Comparison of ENCODE assay signal across 13 mouse cellular contexts in genomic region chr2:32879593-32879992, GRCm38 (mm10). TPM values are rescaled to one million over a fixed set of nuclear protein-coding genes. Genes with fewer than 3 reads are reported as not detected.
A peak's percentile ranks its signal among the peaks of the same experiment; 100 is the strongest.
DNase-seq lines count a peak whose midpoint lies in the region; ATAC-seq lines count a peak whose summit lies in the region.
"Had no signal": no experiment of that assay in that cellular context is flagged by ENCODE, and none has a peak within 500 bp of the region (broad histone marks: within the 10 kb centered on the region; RNA-seq: fewer than 3 reads in every experiment).

No protein-coding gene starts in this region.

- H3K4me1 ChIP-seq in heart, embryonic 14.5 days (ENCODE audit: control insufficient read depth in 2 of 2, insufficient read depth in 2 of 2, low read length in 2 of 2) = peaks cover 65 to 85% of the 10 kb centered on the region in 2 experiments
- H3K4me1 ChIP-seq in neural tube, embryonic 12.5 days = peaks cover 85% of the 10 kb centered on the region
- H3K4me1 ChIP-seq in limb, embryonic 12.5 days (replicated peaks) = peaks cover 87% of the 10 kb centered on the region

- WGBS in heart, embryonic 14.5 days = 73% methylated on average over 5 of the region's 5 CpGs
- WGBS in neural tube, embryonic 12.5 days = 86% methylated on average over 5 of the region's 5 CpGs
- 73% methylated on average over 5 of the region's 5 CpGs for WGBS in limb, embryonic 12.5 days

- H3K27me3 ChIP-seq in heart, embryonic 14.5 days (ENCODE audit: control insufficient read depth, insufficient read depth, low read length) = no peaks in the 10 kb centered on the region
- no peaks in the 10 kb centered on the region for H3K27me3 ChIP-seq in neural tube, embryonic 12.5 days (replicated peaks)
- no peaks in the 10 kb centered on the region for H3K27me3 ChIP-seq in limb, embryonic 12.5 days

- peak overlapping the region; percentile 88 for H3K4me2 ChIP-seq in heart, embryonic 14.5 days (ENCODE audit: low read length)
- peak overlapping the region; percentile 91; the same call in 1 of the 2 replicates for H3K4me2 ChIP-seq in neural tube, embryonic 12.5 days (replicated peaks)
- H3K4me2 ChIP-seq in limb, embryonic 12.5 days = peak overlapping the region; percentile 86

- peak overlapping the region; percentile 98 for H3K9ac ChIP-seq in heart, embryonic 14.5 days (ENCODE audit: low read length)
- no peak overlapping the region for H3K9ac ChIP-seq in neural tube, embryonic 12.5 days
- H3K9ac ChIP-seq in limb, embryonic 12.5 days (replicated peaks) = 0 out of 2 replicates have a peak overlapping the region, but pooled peaks have one; percentile 4

- ATAC-seq in heart, embryonic 14.5 days (ENCODE audit: insufficient number of reproducible peaks, insufficient read depth, low FRiP score, low read depth) = no peak
- no peak for ATAC-seq in neural tube, embryonic 12.5 days (ENCODE audit: low FRiP score, low read depth)
- ATAC-seq in limb, embryonic 12.5 days (ENCODE audit: insufficient number of reproducible peaks, insufficient read depth, low FRiP score, low TSS enrichment, low read depth) = no peak
- ATAC-seq: forebrain, embryonic 14.5 days had no signal

- H3K9me3 ChIP-seq in heart, embryonic 14.5 days (ENCODE audit: control insufficient read depth, low read length) = no peaks in the 10 kb centered on the region
- H3K9me3 ChIP-seq in neural tube, embryonic 12.5 days = no peaks in the 10 kb centered on the region
- H3K9me3 ChIP-seq in limb, embryonic 12.5 days = no peaks in the 10 kb centered on the region

- no peak overlapping the region for H3K4me3 ChIP-seq in heart, embryonic 14.5 days (ENCODE audit: control insufficient read depth in 1 of 2, insufficient read depth in 1 of 2, low read depth in 1 of 2, low read length in 2 of 2)
- no peak overlapping the region for H3K4me3 ChIP-seq in neural tube, embryonic 12.5 days
- no peak overlapping the region for H3K4me3 ChIP-seq in limb, embryonic 12.5 days (replicated peaks)

- peak overlapping the region; percentile 5 to 10; a peak in 1 of 4 replicates for H3K27ac ChIP-seq in heart, embryonic 14.5 days (replicated peaks in 1 of 2; ENCODE audit: control insufficient read depth in 1 of 2, insufficient read depth in 1 of 2, low read depth in 2 of 2, low read length in 2 of 2)
- no peak overlapping the region for H3K27ac ChIP-seq in neural tube, embryonic 12.5 days
- H3K27ac ChIP-seq in limb, embryonic 12.5 days = no peak overlapping the region

- no peak for DNase-seq in heart, adult 9 months (ENCODE audit: low spot score in 2 of 2)
- no peak for DNase-seq in neural tube, embryonic 10.5 days (ENCODE audit: extremely low spot score, low spot score)
- DNase-seq in embryo, embryonic 10 days (ENCODE audit: low spot score) = no peak
- no peak for DNase-seq in ovary, postnatal 36 days (ENCODE audit: low spot score)
- no peak for DNase-seq in adrenal gland, postnatal 25 days
- DNase-seq: cerebellum, adult 9-11 months; kidney, adult 11 months; right cerebral cortex, postnatal 25 days; thymus, postnatal 14 days had no signal

- peaks cover 15% of the 10 kb centered on the region; the same call in 1 of the 2 replicates for H3K36me3 ChIP-seq in heart, embryonic 14.5 days (ENCODE audit: control insufficient read depth, insufficient read depth, low read length)
- no peaks in the 10 kb centered on the region for H3K36me3 ChIP-seq in neural tube, embryonic 12.5 days
- no peaks in the 10 kb centered on the region; the same call in 1 of the 2 replicates for H3K36me3 ChIP-seq in limb, embryonic 12.5 days

RNA-seq across cellular contexts. Expression of gene Fam129b, which starts 3.7 kb away (rescaled TPM):
- 18.1 and 25.1 TPM in 2 replicates for polyA plus RNA-seq in heart, embryonic 14.5 days (2014; fragmentation: Nextera tagmentation; extraction: Ambion mirVana)
- 39.6 and 40.3 TPM in 2 replicates for polyA plus RNA-seq in neural tube, embryonic 12.5 days (2016; fragmentation: Nextera tagmentation; extraction: Ambion mirVana)
- 48.0 and 48.1 TPM in 2 replicates for polyA plus RNA-seq in limb, embryonic 12.5 days (2016; fragmentation: Nextera tagmentation; extraction: Ambion mirVana)
- total RNA-seq in adrenal gland, postnatal 25 days (2021) = 14.0 and 15.2 TPM in 2 replicates

RNA-seq across cellular contexts. Expression of gene Stxbp1, which starts 32.5 kb away (rescaled TPM):
- polyA plus RNA-seq in heart, embryonic 14.5 days (2014; fragmentation: Nextera tagmentation; extraction: Ambion mirVana) = 28.7 and 29.7 TPM in 2 replicates
- 121 and 130 TPM in 2 replicates for polyA plus RNA-seq in neural tube, embryonic 12.5 days (2016; fragmentation: Nextera tagmentation; extraction: Ambion mirVana)
- 18.8 and 20.0 TPM in 2 replicates for polyA plus RNA-seq in limb, embryonic 12.5 days (2016; fragmentation: Nextera tagmentation; extraction: Ambion mirVana)
- total RNA-seq in adrenal gland, postnatal 25 days (2021) = 15.6 and 22.2 TPM in 2 replicates

Comparison
In these comparisons a context has a peak if more than half of its experiments do, and no peak if none do; other contexts are left out.
1. H3K27ac ChIP-seq: peak in heart, embryonic 14.5 days (2 of 2); none in neural tube, embryonic 12.5 days (single experiment) and limb, embryonic 12.5 days (single experiment).
2. Peak in every context shown above with its lines, with median percentiles within 50 percentile points of each other: H3K4me2 ChIP-seq.